Mouse (Mus musculus): Measurements from ENCODE around the gene Obp2b.
A peak's percentile ranks its signal among the peaks of the same experiment; 100 is the strongest.
"Not testable (repeated sequence)": the region's sequence is repeated elsewhere in the genome, so short reads cannot be mapped to it uniquely, and the experiment has no call there.

Gene Obp2b

GRCm38 (mm10) chr2:25736709-25737108 is at the start of gene Obp2b:
TSS of gene Obp2b (plus strand) at chr2:25737009.
- DNase-seq (ENCODE audit: low spot score in 2 of 2), result not testable (repeated sequence)

- peak; percentile 43 to 54 for DNase-seq (ENCODE audit: low spot score in 2 of 2)
These were observed 42.2 kb upstream of the Obp2b start for GRCm38 (mm10) chr2:25694605-25695004.

GRCm38 (mm10) chr2:25696951-25697350 is 39.9 kb upstream of the Obp2b start:
- no peak for DNase-seq (ENCODE audit: low spot score in 2 of 2)

- no peak for DNase-seq (ENCODE audit: low spot score in 2 of 2)
These were observed 38.1 kb upstream of the Obp2b start for GRCm38 (mm10) chr2:25698696-25699095.

GRCm38 (mm10) chr2:25699743-25700142 is 37.1 kb upstream of the Obp2b start, which contains the start of gene Obp2a:
TSS of gene Obp2a (plus strand) at chr2:25700043.
- not testable (repeated sequence) for DNase-seq (ENCODE audit: low spot score in 2 of 2)

- no peak for DNase-seq (ENCODE audit: low spot score in 2 of 2)
These were observed 35.8 kb upstream of the Obp2b start for GRCm38 (mm10) chr2:25701001-25701400.

GRCm38 (mm10) chr2:25703706-25704105 is 33.1 kb upstream of the Obp2b start:
- no peak for DNase-seq (ENCODE audit: low spot score in 2 of 2)

GRCm38 (mm10) chr2:25706643-25707481 is 29.9 kb upstream of the Obp2b start, which contains the start of gene Bmyc:
TSS of gene Bmyc (plus strand) at chr2:25706739.
- peak; percentile 65 to 79 for DNase-seq (ENCODE audit: low spot score in 2 of 2)

GRCm38 (mm10) chr2:25708121-25708520 is 28.7 kb upstream of the Obp2b start:
- DNase-seq (ENCODE audit: low spot score in 2 of 2), result peak in 1 of 2 experiments; percentile 20

GRCm38 (mm10) chr2:25709056-25709455 is 27.8 kb upstream of the Obp2b start:
- not testable (repeated sequence) for DNase-seq (ENCODE audit: low spot score in 2 of 2)

GRCm38 (mm10) chr2:25709791-25710190 is 27.0 kb upstream of the Obp2b start:
- not testable (repeated sequence) for DNase-seq (ENCODE audit: low spot score in 2 of 2)

- not testable (repeated sequence) for DNase-seq (ENCODE audit: low spot score in 2 of 2)
These were observed 25.2 kb upstream of the Obp2b start for GRCm38 (mm10) chr2:25711641-25712040.

GRCm38 (mm10) chr2:25717222-25717621 is 19.6 kb upstream of the Obp2b start:
- DNase-seq (ENCODE audit: low spot score in 2 of 2), result no peak

- DNase-seq (ENCODE audit: low spot score in 2 of 2), result no peak
These were observed 3.4 kb upstream of the Obp2b start for GRCm38 (mm10) chr2:25733199-25733930.

GRCm38 (mm10) chr2:25741671-25742070 is 4.9 kb downstream of the Obp2b start:
- DNase-seq (ENCODE audit: low spot score in 2 of 2), result no peak

- no peak for DNase-seq (ENCODE audit: low spot score in 2 of 2)
These were observed 17.4 kb downstream of the Obp2b start for GRCm38 (mm10) chr2:25754201-25754600.

GRCm38 (mm10) chr2:25758064-25758625 is 21.3 kb downstream of the Obp2b start:
- no peak for DNase-seq (ENCODE audit: low spot score in 2 of 2)

GRCm38 (mm10) chr2:25765269-25765668 is 28.5 kb downstream of the Obp2b start, which contains the start of gene Lcn3:
TSS of gene Lcn3 (plus strand) at chr2:25765569.
- no peak for DNase-seq (ENCODE audit: low spot score in 2 of 2)

- no peak for DNase-seq (ENCODE audit: low spot score in 2 of 2)
These were observed 31.0 kb downstream of the Obp2b start for GRCm38 (mm10) chr2:25767764-25768163.

- no peak for DNase-seq (ENCODE audit: low spot score in 2 of 2)
These were observed 36.7 kb downstream of the Obp2b start for GRCm38 (mm10) chr2:25773507-25773906.

GRCm38 (mm10) chr2:25774640-25775039 is 37.8 kb downstream of the Obp2b start:
- DNase-seq (ENCODE audit: low spot score in 2 of 2), result no peak

- DNase-seq (ENCODE audit: low spot score in 2 of 2), result no peak
These were observed 39.2 kb downstream of the Obp2b start for GRCm38 (mm10) chr2:25775991-25776390.

Measured in frontal cortex, postnatal 25 days (tissue).